Mouse (Mus musculus) intestine, embryonic 15.5 days (tissue): ENCODE measurements around the gene Chrnb2. TPM values are rescaled to one million over a fixed set of nuclear protein-coding genes. Genes with fewer than 3 reads are reported as not detected.

ENCODE experiments used
- ATAC-seq: fragments of 200-750 bp; cut with Nextera tagmentation; 2 replicates; pipeline ENCODE4 v1.8.0; 2017; ENCODE audit warnings: moderate TSS enrichment, moderate library complexity
- H3K27ac ChIP-seq: fragments of 300-500 bp; sonication (generic); 2 replicates; pipeline ENCODE4 v1.5.1; 2015; ENCODE audit warnings: mild to moderate bottlenecking, inconsistent platforms
- H3K27me3 ChIP-seq: fragments of 300-500 bp; sonication (generic); replicated peaks from 2 replicates; pipeline ENCODE4 v1.6.1; 2015; ENCODE audit warnings: inconsistent platforms
- H3K36me3 ChIP-seq: fragments of 300-500 bp; sonication (generic); 2 replicates; pipeline ENCODE4 v1.6.1; 2015; ENCODE audit warnings: inconsistent platforms
- H3K4me1 ChIP-seq: fragments of 300-500 bp; sonication (generic); replicated peaks from 2 replicates; pipeline ENCODE4 v1.6.1; 2015; ENCODE audit warnings: inconsistent platforms
- H3K4me2 ChIP-seq: fragments of 300-500 bp; sonication (generic); replicated peaks from 2 replicates; pipeline ENCODE4 v1.6.1; 2015; ENCODE audit warnings: mild to moderate bottlenecking, inconsistent platforms
- H3K4me3 ChIP-seq: fragments of 300-500 bp; sonication (generic); replicated peaks from 2 replicates; pipeline ENCODE4 v1.5.1; 2015; ENCODE audit warnings: inconsistent platforms
- H3K9ac ChIP-seq: fragments of 300-500 bp; sonication (generic); 2 replicates; pipeline ENCODE4 v1.6.1; 2015; ENCODE audit warnings: inconsistent platforms
- H3K9me3 ChIP-seq: fragments of 300-500 bp; sonication (generic); 2 replicates; pipeline ENCODE4 v1.6.1; 2016; ENCODE audit warnings: inconsistent platforms
- WGBS: fragments of 180-500 bp; shearing (Covaris S2); methylation state at CpG from one replicate; pipeline ENCODE4 v1.1.7; 2015; 5-methylcytosine and 5-hydroxymethylcytosine counted together
- polyA plus RNA-seq: library from polyadenylated mRNA; unstranded; fragments of >200 nt; fragmentation: Nextera tagmentation; extraction: Ambion mirVana; gene quantifications from 2 replicates; pipeline ENCODE4 v1.2.1, GENCODE M21; 2015

The Chrnb2 gene
- polyA plus RNA-seq, 1 experiment from 2014 or later, result 1.6 TPM

- no peak overlapping the region for H3K9ac ChIP-seq
- no peaks in the 10 kb centered on the region for H3K36me3 ChIP-seq
- H3K4me2 ChIP-seq, result no peak overlapping the region
- no peaks in the 10 kb centered on the region for H3K4me1 ChIP-seq
- no peaks in the 10 kb centered on the region for H3K27me3 ChIP-seq
- H3K27ac ChIP-seq, result no peak overlapping the region
- WGBS, result 85% methylated on average over 1 of the region's 1 CpGs
- H3K4me3 ChIP-seq, result no peak overlapping the region
- no peaks in the 10 kb centered on the region for H3K9me3 ChIP-seq
- ATAC-seq, result no peak
These were observed 65.5 kb downstream of the Chrnb2 start for GRCm38 (mm10) chr3:89698958-89699357.

Other genes starting within 250 kb of the Chrnb2 start
- 4.4 and 4.6 TPM in 2 replicates for gene Kcnn3, start 244.5 kb downstream of the Chrnb2 start, polyA plus RNA-seq
- gene Adar, start 49.6 kb downstream of the Chrnb2 start, polyA plus RNA-seq, result 9.7 and 10.4 TPM in 2 replicates
- gene Ube2q1, start 9.0 kb upstream of the Chrnb2 start, polyA plus RNA-seq, result 12.3 and 14.3 TPM in 2 replicates
- 3.7 and 3.8 TPM in 2 replicates for gene She, start 66.7 kb upstream of the Chrnb2 start, polyA plus RNA-seq
- 2.3 and 2.8 TPM in 2 replicates for gene Il6ra, start 148.6 kb upstream of the Chrnb2 start, polyA plus RNA-seq
- gene Atp8b2, start 198.9 kb upstream of the Chrnb2 start, polyA plus RNA-seq, result 8.4 and 10.5 TPM in 2 replicates
- gene Hax1, start 234.1 kb upstream of the Chrnb2 start, polyA plus RNA-seq, result 128 and 134 TPM in 2 replicates